Mouse (Mus musculus): ENCODE results near the gene Cd24a. TPM values are rescaled to one million over a fixed set of nuclear protein-coding genes. Genes with fewer than 3 reads are reported as not detected.

The Cd24a gene
- polyA plus RNA-seq, 1 experiment from 2014 or later = 367 TPM

Other genes starting within 250 kb of the Cd24a start
- 9.1 and 10.8 TPM in 2 replicates for gene Bend3, start 99.5 kb upstream of the Cd24a start, polyA plus RNA-seq (2016; fragmentation: Nextera tagmentation; extraction: Ambion mirVana)
- gene Gm9803, start 54.2 kb upstream of the Cd24a start, polyA plus RNA-seq (2016; fragmentation: Nextera tagmentation; extraction: Ambion mirVana) = 13.9 and 14.3 TPM in 2 replicates
- 60.1 and 66.2 TPM in 2 replicates for gene 1700021F05Rik, start 37.3 kb upstream of the Cd24a start, polyA plus RNA-seq (2016; fragmentation: Nextera tagmentation; extraction: Ambion mirVana)